Mouse (Mus musculus) v-Abl transformed pro-B cells (cell line): ENCODE data around the gene Rnaseh2b.

Experiments used
- in situ Hi-C, 2 experiments: fragments of 400-800 bp; cut with MboI; formaldehyde crosslinking; loops; one replicate each; pipeline ENCODE4 v1.15.1; 2025; ENCODE audit not compliant: unreplicated experiment in 2 of 2

Rnaseh2b gene

DNA sequence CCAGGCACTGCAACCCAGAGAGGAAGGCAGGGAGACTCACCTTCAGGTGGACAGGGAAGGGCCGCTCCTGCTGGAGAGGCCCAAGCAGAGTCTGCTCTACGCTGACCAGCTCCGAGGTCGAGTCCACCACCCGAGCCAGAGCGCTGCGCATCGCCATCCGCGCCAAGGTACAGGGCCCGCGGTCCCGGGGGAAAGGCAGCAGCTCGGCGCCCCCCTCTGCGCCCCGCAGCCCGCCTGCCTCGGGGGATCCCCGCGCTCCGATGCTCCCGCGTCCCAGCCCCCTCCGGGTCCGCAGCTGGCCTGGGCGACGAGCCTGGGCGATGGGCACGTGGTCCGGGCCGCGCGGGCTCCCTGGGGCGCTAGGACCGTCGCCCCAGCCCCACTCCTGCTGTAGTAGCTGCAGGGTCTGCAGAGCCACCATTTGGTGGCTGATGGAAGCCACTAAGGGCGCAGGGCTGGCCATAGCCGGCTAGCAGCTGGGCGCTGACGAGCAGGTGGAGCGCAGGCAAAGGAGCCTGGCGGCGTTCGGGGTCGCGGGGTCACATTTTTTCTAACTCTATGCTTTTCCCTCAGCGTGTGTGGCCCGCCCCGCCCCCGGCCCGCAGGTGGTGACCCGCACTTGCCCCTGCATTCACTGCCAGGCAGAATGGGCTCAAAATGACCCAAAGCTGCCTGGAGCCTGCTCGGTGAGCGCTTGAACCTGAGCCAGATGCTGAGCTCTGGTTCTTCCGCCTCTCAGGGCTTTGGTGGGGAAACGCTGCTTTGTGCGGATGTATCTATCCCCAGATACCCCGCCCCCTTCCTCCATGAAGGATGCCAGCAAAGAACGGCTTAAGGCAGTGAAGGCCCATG is at the start of gene Rnaseh2b, which contains the start of gene Dleu7:
Gene Rnaseh2b, plus strand, starts transcription at position 102 of the 852 bp plus-strand sequence.
Gene Dleu7, minus strand, starts transcription at position 560 of the 852 bp plus-strand sequence.
- in situ Hi-C loops = no loop called here

DNA sequence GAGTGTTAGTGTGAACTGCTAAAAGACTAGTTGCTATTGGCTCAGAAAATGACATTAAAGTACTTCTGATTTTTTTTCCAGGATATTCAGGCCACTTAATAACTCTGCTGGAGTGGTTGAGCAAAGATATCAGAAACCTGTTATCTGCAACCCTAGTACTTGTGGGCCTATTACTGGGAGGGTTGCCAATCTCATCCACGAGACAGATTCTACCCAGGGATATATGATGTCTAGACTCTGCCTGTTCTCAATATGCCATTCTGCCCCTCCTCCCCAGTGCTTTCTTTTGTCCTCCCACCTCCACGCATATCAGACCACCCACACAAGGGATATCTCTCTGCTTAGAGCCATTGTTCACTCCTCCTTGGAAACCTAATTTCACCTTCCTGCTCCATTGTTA is 48.9 kb upstream of the Rnaseh2b start:
- in situ Hi-C loops = no loop called here

GRCm38 (mm10) chr14:62245557-62245956 is 46.8 kb upstream of the Rnaseh2b start:
- in situ Hi-C loops = no loop called here

GRCm38 (mm10) chr14:62248345-62248744 is 44.0 kb upstream of the Rnaseh2b start:
- in situ Hi-C loops = no loop called here

DNA sequence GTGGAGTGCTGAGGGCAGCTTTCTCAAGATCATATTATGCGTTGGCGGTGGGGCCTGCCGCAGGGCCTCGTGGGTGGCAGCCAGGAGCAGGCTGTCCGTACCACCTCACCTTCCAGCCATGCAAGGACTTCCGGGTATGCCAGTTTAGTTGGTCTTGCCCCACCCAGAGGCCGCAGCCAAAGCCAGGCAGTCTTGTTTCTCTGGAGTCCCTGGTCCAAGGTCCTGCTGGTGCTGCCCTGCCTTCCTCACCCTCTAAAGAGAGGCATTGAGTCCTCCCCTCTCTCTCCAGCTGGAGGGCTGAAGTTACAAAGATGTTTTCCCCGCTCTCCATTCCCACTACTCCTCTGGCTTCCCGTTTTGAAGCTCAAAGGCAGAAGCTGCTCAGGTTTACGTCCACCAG is 43.6 kb upstream of the Rnaseh2b start:
- in situ Hi-C loops = no loop called here

DNA sequence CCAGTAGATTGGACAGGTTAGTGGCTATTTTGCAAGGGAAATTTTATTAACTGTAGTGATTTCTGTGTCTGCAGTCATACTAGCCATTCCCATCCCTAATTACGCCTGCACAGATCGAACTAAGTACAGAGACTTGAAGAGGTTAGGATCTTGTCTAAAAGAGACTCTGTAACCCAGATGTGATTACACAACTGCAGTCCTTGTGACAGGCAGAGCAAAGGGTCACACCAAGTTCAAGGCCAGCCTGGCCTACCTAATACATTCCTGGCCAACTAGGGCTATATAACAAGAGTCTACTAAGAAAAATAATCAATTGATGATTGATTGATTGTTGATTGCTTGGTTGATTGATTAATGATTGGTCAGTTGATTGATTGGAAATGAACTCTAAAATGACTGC is 43.1 kb upstream of the Rnaseh2b start:
- in situ Hi-C loops = no loop called here

DNA sequence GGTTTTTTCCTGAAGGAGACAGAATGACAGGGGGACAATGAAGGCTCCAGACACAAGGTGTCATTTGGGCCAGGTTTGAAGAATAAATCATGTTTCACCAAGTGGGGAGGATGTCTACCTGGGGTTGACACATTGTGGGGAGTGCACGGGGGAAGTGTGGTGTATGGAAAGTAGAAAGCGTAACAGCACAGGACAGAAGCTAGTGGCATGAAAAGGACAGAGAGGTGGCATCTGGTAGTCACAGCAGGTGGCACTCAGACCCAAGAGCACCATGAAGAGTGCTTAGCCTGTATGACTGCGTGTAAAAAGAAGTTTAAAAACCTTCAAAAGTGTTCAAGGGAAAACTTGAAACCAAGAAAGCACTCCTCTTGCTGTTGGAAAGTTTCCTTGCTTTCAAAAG is 42.3 kb upstream of the Rnaseh2b start:
- in situ Hi-C loops = loop anchor here (5.0 to 10.0 kb wide), 7 partner anchors 72 to 918 kb away; partner anchors contain the start of gene Gucy1b2 (in 2 of the 2)

DNA sequence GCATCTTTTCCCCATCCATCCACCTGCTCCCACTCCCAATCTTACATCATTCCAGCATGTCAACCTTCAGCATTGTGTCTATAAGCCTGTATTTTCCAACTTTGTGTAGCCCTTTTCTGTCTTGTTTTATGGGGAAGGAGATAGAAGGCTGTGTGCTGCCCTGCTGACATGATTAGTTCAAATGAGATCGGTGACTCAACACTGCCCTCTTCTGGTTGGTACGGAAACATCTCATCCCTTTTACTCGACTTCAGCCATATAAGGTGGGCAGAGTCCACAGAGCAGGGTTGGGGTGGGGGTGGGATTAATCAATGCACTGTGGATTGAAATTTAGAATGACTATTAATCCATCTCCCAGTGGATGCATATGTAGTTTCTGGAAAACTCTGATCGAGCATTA is 40.4 kb upstream of the Rnaseh2b start:
- in situ Hi-C loops = loop anchor here (5.0 to 10.0 kb wide), 7 partner anchors 70 to 920 kb away; partner anchors contain the start of gene Gucy1b2 (in 2 of the 2)

- in situ Hi-C loops = loop anchor here (5.0 to 10.0 kb wide), 7 partner anchors 68 to 922 kb away; partner anchors contain the start of gene Gucy1b2 (in 2 of the 2)
Measured at GRCm38 (mm10) chr14:62254371-62254770, 38.0 kb upstream of the Rnaseh2b start.

DNA sequence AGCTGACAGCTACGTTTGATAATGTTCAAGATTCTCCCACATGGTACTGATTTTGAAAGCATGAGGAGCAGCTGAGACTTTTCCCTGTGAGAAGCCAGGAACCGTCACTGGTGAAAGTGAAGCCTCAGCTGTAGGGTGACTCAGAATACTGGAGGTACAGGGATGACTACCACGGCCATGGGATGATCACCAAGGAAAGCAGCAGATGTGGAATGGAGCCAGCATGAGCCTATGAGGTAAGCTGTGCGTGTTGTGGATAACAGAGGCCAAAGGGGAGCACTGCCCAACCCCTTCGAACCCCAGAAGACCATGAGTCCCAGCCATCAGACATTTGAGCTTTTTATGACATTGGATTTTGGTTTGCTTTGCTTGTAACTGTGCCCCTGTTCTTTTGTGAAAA is 36.3 kb upstream of the Rnaseh2b start:
- in situ Hi-C loops = loop anchor here (10.0 kb wide), 2 partner anchors 69 to 211 kb away; no protein-coding TSS in a partner anchor

- in situ Hi-C loops = loop anchor here (10.0 kb wide), 2 partner anchors 67 to 213 kb away; no protein-coding TSS in a partner anchor
Measured at GRCm38 (mm10) chr14:62258125-62258524, 34.3 kb upstream of the Rnaseh2b start.

- in situ Hi-C loops = loop anchor here (10.0 kb wide), 2 partner anchors 66 to 214 kb away; no protein-coding TSS in a partner anchor
Measured at GRCm38 (mm10) chr14:62258978-62259536, 33.3 kb upstream of the Rnaseh2b start.

- in situ Hi-C loops = no loop called here
Measured at GRCm38 (mm10) chr14:62270698-62271396, 21.5 kb upstream of the Rnaseh2b start.

DNA sequence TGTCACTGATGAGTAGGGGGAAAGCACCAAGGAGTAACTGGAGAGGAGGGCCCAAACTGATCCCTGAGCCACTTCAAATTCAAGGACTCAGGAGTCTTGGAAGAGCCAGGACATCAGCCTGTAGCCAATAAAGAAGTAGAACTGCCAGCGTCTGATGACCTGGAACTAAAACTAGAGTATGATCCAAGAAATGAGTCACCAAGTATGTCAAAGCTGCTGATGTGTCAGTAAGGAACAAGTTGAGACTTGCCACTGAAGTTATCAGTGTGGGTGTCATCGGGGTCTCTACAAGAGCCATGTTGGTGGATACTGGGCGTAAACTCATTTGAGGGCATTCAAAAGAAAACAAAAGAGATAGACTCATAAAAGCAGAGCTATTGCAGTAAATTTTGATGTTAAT is 18.8 kb upstream of the Rnaseh2b start:
- in situ Hi-C loops = no loop called here

DNA sequence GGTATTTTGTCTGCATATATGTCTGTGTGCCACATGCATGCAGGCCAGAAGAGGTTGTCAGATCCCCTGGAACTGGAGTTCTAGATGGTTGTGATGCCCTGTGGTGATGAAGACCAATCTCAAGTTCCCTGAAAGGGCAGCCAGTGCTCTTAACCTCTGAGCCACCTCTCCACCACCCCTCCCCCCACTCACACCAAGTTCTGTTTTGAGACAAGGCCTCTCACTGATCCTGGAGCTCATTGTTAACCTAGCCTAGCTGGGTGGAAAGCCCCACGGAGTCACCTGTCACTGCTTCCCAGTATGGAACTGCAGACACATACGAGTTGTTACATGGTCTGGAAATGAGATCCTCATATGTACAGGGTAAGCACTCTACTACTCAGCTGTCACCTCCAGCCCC is 9.4 kb upstream of the Rnaseh2b start:
- in situ Hi-C loops = no loop called here

DNA sequence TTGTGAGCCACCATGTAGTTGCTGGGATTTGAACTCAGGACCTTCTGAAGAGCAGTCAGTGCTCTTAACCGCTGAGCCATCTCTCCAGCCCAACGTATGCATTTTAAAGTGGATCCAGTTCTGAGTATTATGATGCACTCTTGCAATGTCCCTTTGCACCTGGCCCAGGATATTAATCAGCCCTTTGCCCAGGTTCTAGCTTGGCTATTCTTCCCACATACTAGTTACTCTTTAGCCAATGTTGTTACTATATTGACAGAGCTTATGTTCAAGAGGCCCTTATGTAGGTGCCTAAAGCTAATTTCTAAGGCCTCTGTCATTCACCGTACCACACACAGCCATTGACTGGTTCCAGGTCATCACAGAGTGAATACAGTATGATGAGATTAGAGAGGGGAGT is 3.7 kb upstream of the Rnaseh2b start:
- in situ Hi-C loops = no loop called here

- in situ Hi-C loops = no loop called here
Measured at GRCm38 (mm10) chr14:62291406-62291987, 892 bp upstream of the Rnaseh2b start.

DNA sequence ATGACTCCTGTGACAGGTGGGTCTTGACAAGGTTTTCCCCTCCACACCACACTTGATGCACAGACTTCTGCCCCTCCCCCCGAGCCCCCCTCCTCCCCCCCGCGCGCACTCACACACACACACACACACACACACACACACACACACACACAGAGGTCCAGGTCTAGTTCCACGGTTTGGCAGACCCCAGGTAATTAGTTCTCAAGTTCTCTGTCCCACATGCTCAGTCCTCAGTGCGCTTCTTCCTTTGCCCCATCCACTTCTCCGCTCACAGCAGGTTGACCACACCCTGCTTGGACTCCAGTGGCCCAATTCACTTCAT is 262 bp upstream of the Rnaseh2b start:
- in situ Hi-C loops = no loop called here

DNA sequence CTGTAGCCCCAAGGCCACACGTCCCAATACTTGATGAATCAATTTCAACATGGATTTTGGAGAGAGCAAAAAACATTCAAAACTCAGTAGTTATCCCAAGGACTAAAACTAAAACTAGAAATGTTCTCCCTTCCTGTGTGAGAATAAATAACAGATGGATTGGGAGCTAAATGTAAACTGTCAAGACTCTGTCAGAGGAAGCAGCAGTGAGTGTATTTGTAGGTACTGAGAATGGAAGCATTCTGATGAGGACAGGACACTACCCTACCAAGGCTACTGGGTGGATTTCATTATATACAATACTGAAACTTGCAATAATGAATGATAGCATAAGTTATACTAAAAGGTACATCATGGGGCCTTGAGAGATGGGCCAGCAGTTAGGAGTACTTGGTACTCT is 6.4 kb downstream of the Rnaseh2b start:
- in situ Hi-C loops = no loop called here

DNA sequence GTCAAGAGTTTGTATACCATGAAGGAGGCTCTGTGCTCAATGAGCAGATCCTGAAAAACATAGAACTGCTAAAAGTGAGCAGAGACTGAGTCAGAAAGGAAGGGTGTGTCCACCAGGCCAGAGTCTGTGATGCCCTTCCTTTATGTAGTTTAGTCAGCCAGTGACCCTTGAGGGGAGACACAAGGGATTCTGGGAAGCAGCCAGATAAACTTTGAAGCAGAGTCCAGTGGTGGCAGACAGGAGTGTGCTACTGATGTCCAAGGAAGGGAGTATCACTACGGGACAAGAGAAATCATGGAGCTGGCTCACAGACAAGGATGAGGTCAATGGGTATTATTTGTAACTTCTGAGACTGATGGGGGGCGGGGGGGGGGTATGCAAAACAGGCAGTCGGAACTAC is 7.6 kb downstream of the Rnaseh2b start:
- in situ Hi-C loops = no loop called here

DNA sequence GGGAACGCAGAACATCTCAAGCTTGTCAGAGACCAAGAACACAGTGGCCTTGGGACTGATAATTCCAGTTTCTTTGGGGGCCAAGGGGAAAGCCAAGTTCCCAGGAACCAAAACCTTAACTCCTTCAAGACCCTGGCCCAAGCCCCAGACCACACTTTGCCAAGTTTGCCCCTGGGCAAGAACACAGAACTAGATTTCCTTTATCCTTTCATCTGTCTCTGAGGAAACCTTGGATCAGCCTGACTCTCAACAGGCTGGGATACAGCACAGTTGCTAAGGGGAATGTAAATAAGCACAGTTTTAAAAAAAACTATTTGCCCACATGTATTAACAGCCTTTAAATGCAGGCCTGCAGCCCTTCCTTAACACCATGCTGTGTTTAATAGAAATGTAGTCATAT is 15.2 kb downstream of the Rnaseh2b start:
- in situ Hi-C loops = no loop called here
